Mouse (Mus musculus) retina, adult 2 months (tissue): ENCODE results near the gene Gm49387.

Experiments
- DNase-seq: peaks from one replicate; pipeline ENCODE4 v3.0.0-alpha.2; 2012; ENCODE audit warnings: low read depth, low spot score

The Gm49387 gene

GRCm38 (mm10) chr14:31531506-31532148, 109.1 kb downstream of the Gm49387 start:
- no peak for DNase-seq

- DNase-seq, result no peak
Observed at GRCm38 (mm10) chr14:31530847-31531246, 109.8 kb downstream of the Gm49387 start.

GRCm38 (mm10) chr14:31525040-31525810, 115.5 kb downstream of the Gm49387 start:
- no peak for DNase-seq

- no peak for DNase-seq
Observed at GRCm38 (mm10) chr14:31521318-31521717, 119.4 kb downstream of the Gm49387 start.

GRCm38 (mm10) chr14:31519165-31519564, 121.5 kb downstream of the Gm49387 start:
- no peak for DNase-seq

- DNase-seq, result no peak
Observed at GRCm38 (mm10) chr14:31515895-31516294, 124.8 kb downstream of the Gm49387 start.

GRCm38 (mm10) chr14:31510322-31510721, 130.4 kb downstream of the Gm49387 start:
- no peak for DNase-seq

- no peak for DNase-seq
Observed at GRCm38 (mm10) chr14:31509911-31510310, 130.8 kb downstream of the Gm49387 start.

- no peak for DNase-seq
Observed at GRCm38 (mm10) chr14:31506456-31506855, 134.2 kb downstream of the Gm49387 start.

- no peak for DNase-seq
Observed at GRCm38 (mm10) chr14:31503406-31503805, 137.3 kb downstream of the Gm49387 start.
